Mouse (Mus musculus) thymus, adult 2 months (tissue): ENCODE results near the gene Cnmd.

Source experiments
- CTCF ChIP-seq: fragments of 200-500 bp; IDR thresholded peaks from 2 replicates; pipeline ENCODE4 v1.5.1; 2012; ENCODE audit warnings: mild to moderate bottlenecking, control low read depth, low read length, moderate library complexity, borderline replicate concordance; ENCODE audit not compliant: control insufficient read depth, poor library complexity, insufficient read depth; ENCODE audit errors: extremely low read depth
- POLR2A ChIP-seq: fragments of 200-500 bp; IDR thresholded peaks from 2 replicates; pipeline ENCODE4 v1.6.1; 2012; ENCODE audit warnings: mild to moderate bottlenecking, low read length, control low read depth, moderate library complexity; ENCODE audit not compliant: control insufficient read depth, poor library complexity, insufficient read depth; ENCODE audit errors: extremely low read depth

- TF ChIP-seq POLR2A (no peak), CTCF (no peak)
These were observed 37.4 kb upstream of the Cnmd start for GRCm38 (mm10) chr14:79699381-79699780.
